Mouse (Mus musculus): ENCODE measurements at regions not wholly inside any gene's neighbourhood (a gene's known extent, or its start where the extent isn't known, plus 50 kb on each side); places are given as distances from the start of the nearest gene placed in this dataset.
"Not testable (repeated sequence)": the region's sequence is repeated elsewhere in the genome, so short reads cannot be mapped to it uniquely, and the experiment has no call there.

DNA sequence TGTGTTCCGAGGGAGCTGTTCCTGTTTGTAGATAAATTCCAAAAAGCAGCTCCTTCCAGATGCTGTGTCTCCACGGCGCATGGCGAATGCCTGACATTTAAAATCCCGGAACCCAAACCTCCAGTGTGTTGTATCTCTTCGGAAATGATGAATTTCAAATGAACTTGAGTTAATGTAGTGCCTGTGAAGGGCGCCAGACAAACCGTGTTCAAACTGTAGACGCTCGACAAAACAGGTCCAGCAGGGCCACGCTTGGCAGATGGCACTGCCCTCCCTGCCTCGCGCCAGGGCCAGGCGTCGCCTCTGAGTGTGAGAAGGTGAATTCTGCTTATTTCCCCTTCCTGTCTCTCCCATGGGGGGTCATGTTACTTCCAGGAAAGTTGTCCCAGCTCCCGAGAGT is 307.7 kb downstream of the Vrk1 start:
- Histone ChIP-seq H3K4me3 (no peak overlapping the region), H3K27me3 (replicated peaks; ENCODE audit: low read depth, poor library complexity, severe bottlenecking) (peaks cover 10% of the 10 kb centered on the region), H3K4me1 (peaks cover 10% of the 10 kb centered on the region), H3K9me3 (no peaks in the 10 kb centered on the region), H3K36me3 (replicated peaks) (no peaks in the 10 kb centered on the region), H3K27ac (replicated peaks) (no peak overlapping the region)
- WGBS = 92% methylated on average over 16 of the region's 16 CpGs
- DNase-seq (ENCODE audit: low spot score) = no peak

DNA sequence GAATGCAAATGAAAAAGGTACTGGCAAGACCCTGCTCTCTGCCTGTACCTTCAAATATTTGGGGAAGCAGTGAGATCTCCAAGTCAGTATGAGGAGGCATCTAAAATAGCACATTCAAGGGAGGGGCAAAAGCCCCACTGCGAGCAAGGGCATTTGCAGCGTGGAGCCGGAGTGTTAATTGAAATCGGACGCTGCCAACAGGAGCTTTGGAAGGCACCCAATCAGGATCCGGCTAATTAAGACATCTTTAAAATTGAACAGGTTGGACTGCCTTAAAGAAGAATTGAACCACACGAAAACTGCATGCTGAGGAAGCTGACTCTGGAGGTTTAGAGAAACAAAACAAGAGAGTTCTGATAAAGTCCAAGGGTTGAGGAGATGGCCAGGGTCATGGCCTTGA is 311.5 kb downstream of the Vrk1 start:
- Histone ChIP-seq H3K9me3 (no peaks in the 10 kb centered on the region), H3K4me1 (no peaks in the 10 kb centered on the region), H3K27me3 (replicated peaks; ENCODE audit: low read depth, poor library complexity, severe bottlenecking) (peaks cover 10% of the 10 kb centered on the region), H3K27ac (replicated peaks) (no peak overlapping the region), H3K36me3 (replicated peaks) (no peaks in the 10 kb centered on the region), H3K4me3 (no peak overlapping the region)
- WGBS = 73% methylated on average over 7 of the region's 7 CpGs
- DNase-seq (ENCODE audit: low spot score) = no peak

DNA sequence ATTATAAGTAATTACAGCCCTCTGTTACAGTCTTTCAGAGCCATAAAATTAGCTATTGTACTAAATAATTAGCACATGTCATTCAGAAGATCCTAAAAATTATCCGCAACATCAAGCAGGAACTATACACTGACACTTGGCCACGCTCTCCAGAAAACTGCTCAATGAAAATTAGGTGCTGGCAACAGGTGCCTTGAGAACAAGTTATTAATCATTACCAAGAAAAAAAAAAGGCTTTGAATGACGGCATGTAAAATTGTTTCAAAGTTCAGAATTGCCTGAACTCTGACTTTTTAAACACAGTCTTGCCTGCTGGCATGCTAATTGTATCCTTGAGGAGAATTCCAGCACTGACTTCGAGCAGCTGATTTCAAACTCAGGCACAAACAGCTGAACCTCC is 316.6 kb downstream of the Vrk1 start:
- 54% methylated on average over 4 of the region's 4 CpGs for WGBS
- DNase-seq (ENCODE audit: low spot score) = no peak
- Histone ChIP-seq H3K4me1 (no peaks in the 10 kb centered on the region), H3K4me3 (no peak overlapping the region), H3K9me3 (0 out of 2 replicates have a peak, but pooled peaks cover 1% of the 10 kb centered on the region), H3K27me3 (replicated peaks; ENCODE audit: low read depth, poor library complexity, severe bottlenecking) (peaks cover 20% of the 10 kb centered on the region; the same call in 1 of the 2 replicates), H3K27ac (replicated peaks) (no peak overlapping the region), H3K36me3 (replicated peaks) (no peaks in the 10 kb centered on the region)

DNA sequence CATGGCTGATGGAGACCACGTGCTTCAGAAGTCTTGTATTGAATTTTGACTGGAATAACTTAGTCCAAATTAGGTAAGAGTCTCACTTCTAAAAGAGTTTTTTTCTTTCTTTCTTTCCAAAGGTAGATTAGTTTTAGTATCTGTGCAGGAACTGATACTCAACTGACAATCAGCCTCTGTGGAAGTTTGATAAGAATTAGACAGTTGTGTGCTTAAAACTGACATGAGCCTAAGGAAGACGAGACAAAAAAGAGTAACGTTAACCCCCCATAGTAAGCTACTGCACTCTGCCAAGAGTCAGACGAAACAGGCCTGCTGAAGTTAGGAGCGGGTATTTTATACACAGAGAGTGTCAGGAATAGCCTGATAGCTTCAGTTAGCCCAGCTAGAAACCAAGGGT is 317.3 kb downstream of the Vrk1 start:
- Histone ChIP-seq H3K9me3 (0 out of 2 replicates have a peak, but pooled peaks cover 3% of the 10 kb centered on the region), H3K4me1 (no peaks in the 10 kb centered on the region), H3K27ac (replicated peaks) (no peak overlapping the region), H3K27me3 (replicated peaks; ENCODE audit: low read depth, poor library complexity, severe bottlenecking) (peaks cover 20% of the 10 kb centered on the region; the same call in 1 of the 2 replicates), H3K4me3 (no peak overlapping the region), H3K36me3 (replicated peaks) (no peaks in the 10 kb centered on the region)
- DNase-seq (ENCODE audit: low spot score) = no peak
- 85% methylated on average over 5 of the region's 5 CpGs for WGBS

DNA sequence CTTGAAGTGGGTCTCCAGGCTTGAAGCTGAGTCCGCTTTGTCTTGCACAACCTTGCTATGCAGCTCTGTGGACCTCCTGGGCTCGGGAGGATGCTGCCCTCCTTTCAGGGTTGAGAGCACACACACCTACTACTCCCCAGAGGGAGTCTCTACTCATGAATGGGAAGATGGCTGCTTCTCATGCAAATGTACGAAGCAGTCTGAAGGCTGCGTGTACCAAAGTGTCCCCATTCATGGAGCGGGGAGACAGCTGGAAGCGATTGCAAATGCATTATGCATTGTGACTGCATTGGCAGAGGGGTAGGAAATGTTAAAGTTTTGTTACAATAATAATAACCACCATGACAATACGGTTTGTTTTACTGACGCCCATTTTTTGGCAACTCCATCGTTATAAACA is 347.8 kb downstream of the Vrk1 start:
- H3K4me1 ChIP-seq = no peaks in the 10 kb centered on the region
- H3K36me3 ChIP-seq (replicated peaks) = no peaks in the 10 kb centered on the region
- H3K27me3 ChIP-seq (replicated peaks; ENCODE audit: low read depth, poor library complexity, severe bottlenecking) = no peaks in the 10 kb centered on the region
- no peak overlapping the region for H3K27ac ChIP-seq (replicated peaks)
- no peak overlapping the region for H3K4me3 ChIP-seq
- no peak for DNase-seq (ENCODE audit: low spot score)
- 86% methylated on average over 9 of the region's 9 CpGs for WGBS
- H3K9me3 ChIP-seq = no peaks in the 10 kb centered on the region

DNA sequence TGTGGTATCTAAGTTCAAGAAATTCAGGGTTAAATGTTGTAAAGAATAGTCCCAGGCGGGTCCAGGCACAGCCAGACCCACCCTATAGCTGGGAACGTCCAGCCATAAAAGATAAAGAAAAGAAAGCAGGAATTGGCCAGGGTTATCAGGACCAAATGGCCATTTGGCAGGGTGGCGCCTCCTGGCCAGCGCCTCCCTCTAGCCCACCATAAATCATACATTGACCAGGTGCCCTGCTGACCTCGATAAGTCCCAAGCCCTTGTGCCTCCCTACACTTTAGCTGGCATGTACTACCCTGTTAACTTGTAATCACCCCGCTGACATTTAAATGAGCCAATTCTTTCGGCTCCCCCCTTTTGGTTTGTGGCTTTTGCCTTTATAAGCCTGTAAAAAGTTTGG is 351.6 kb downstream of the Vrk1 start:
- not testable (repeated sequence) for H3K36me3 ChIP-seq (replicated peaks); H3K27ac ChIP-seq (replicated peaks); H3K27me3 ChIP-seq (replicated peaks; ENCODE audit: low read depth, poor library complexity, severe bottlenecking); DNase-seq (ENCODE audit: low spot score); H3K4me3 ChIP-seq; H3K9me3 ChIP-seq; H3K4me1 ChIP-seq
- WGBS = 89% methylated on average over 7 of the region's 7 CpGs

DNA sequence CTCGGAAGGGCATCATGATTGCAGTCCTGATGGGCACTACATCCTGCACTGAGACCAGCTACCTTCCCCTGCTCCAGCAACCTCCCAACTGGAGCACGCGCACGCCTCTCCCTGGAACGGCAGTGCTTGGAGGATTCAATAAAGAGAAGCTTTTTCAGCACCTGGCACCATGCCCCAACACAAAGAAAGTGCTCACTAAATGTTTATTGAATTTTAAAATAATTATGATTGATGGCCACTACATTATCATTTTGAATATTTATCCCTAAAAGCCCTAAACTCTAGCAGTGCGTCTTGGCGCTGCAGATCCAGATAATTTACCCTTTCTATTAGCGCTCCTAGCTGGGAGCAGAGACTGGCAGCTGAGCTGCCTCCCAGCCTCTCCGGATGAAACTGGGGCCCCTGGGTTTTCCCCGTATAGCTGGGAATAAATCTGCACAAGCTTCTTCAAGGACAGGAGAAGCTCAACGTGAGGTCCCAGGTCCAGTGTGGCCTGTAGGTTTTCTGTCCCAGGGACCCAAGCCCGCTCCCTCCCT is 364.9 kb downstream of the Vrk1 start:
- H3K27me3 ChIP-seq (replicated peaks; ENCODE audit: low read depth, poor library complexity, severe bottlenecking) = peaks cover 9% of the 10 kb centered on the region; the same call in 1 of the 2 replicates
- WGBS = 71% methylated on average over 12 of the region's 12 CpGs
- H3K27ac ChIP-seq (replicated peaks) = no peak overlapping the region
- H3K4me1 ChIP-seq = peaks cover 18% of the 10 kb centered on the region
- no peaks in the 10 kb centered on the region for H3K36me3 ChIP-seq (replicated peaks)
- no peak for DNase-seq (ENCODE audit: low spot score)
- H3K9me3 ChIP-seq = no peaks in the 10 kb centered on the region
- H3K4me3 ChIP-seq = no peak overlapping the region

DNA sequence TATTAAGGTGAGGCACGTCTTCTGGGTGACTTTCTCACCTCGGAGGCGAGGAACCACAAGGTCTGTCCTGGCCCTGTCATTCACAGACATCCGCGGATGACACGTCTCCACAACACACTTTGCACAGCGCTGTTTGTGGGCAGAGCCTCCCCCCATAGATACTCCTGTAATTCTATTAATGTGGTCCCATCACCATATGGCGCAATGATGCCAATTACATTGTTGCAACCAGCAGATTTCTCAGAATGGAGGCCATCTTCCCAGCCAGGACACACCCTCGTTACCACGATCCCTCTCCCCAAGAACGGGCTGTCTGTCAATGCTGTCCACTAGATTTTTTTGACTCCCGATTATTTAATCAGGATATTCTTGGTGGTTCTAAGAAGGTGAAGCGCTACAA is 365.9 kb downstream of the Vrk1 start:
- Histone ChIP-seq H3K27me3 (replicated peaks; ENCODE audit: low read depth, poor library complexity, severe bottlenecking) (peaks cover 15% of the 10 kb centered on the region; the same call in 1 of the 2 replicates), H3K27ac (replicated peaks) (no peak overlapping the region), H3K4me3 (no peak overlapping the region), H3K9me3 (no peaks in the 10 kb centered on the region), H3K36me3 (replicated peaks) (no peaks in the 10 kb centered on the region), H3K4me1 (peaks cover 19% of the 10 kb centered on the region)
- 92% methylated on average over 13 of the region's 13 CpGs for WGBS
- no peak for DNase-seq (ENCODE audit: low spot score)

DNA sequence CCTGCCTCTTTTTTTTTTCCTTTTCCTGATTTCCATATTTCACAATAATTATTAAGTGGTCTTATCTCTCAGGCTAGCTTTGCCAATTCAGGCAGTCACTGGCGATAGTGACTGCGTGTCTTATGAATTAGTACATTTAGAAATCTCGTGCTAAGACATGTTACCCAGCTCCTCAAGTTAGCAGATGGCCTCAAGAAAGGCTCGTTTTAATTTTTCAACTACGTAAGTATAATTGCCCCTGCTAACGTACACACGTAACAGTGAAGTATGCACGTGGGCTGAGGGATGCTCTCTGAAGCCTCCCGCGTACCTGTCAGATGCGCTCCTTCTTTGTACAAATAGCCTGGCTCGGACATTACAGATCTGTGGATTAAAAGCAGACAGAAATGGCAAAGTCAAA is 366.8 kb downstream of the Vrk1 start:
- H3K4me1 ChIP-seq = peaks cover 26% of the 10 kb centered on the region
- peaks cover 21% of the 10 kb centered on the region; the same call in 1 of the 2 replicates for H3K27me3 ChIP-seq (replicated peaks; ENCODE audit: low read depth, poor library complexity, severe bottlenecking)
- no peak for DNase-seq (ENCODE audit: low spot score)
- no peaks in the 10 kb centered on the region for H3K9me3 ChIP-seq
- no peaks in the 10 kb centered on the region for H3K36me3 ChIP-seq (replicated peaks)
- H3K4me3 ChIP-seq = no peak overlapping the region
- 85% methylated on average over 12 of the region's 12 CpGs for WGBS
- no peak overlapping the region for H3K27ac ChIP-seq (replicated peaks)

DNA sequence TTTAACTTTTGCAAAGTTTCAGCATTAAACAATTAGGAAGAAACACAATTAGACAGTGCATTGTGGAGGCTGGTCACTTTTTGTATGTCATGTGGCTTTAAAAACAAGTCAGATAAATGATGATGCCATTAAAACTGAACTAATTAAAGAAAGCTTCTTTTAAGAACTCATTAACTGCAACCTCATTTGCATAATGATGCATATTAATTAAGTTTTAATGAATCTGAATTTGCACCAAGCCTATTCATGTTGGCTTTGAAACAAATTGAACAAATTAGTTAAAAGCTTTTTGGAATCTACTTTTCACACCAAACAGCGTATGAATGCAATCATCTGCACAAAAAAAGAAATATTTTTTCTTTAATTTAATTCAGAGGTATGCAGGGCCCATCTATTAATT is 367.3 kb downstream of the Vrk1 start:
- no peaks in the 10 kb centered on the region for H3K36me3 ChIP-seq (replicated peaks)
- H3K27me3 ChIP-seq (replicated peaks; ENCODE audit: low read depth, poor library complexity, severe bottlenecking) = peaks cover 21% of the 10 kb centered on the region; the same call in 1 of the 2 replicates
- H3K9me3 ChIP-seq = no peaks in the 10 kb centered on the region
- no peak overlapping the region for H3K4me3 ChIP-seq
- no peak overlapping the region for H3K27ac ChIP-seq (replicated peaks)
- DNase-seq (ENCODE audit: low spot score) = no peak
- peaks cover 26% of the 10 kb centered on the region for H3K4me1 ChIP-seq
- WGBS = 88% methylated on average over 1 of the region's 1 CpGs

DNA sequence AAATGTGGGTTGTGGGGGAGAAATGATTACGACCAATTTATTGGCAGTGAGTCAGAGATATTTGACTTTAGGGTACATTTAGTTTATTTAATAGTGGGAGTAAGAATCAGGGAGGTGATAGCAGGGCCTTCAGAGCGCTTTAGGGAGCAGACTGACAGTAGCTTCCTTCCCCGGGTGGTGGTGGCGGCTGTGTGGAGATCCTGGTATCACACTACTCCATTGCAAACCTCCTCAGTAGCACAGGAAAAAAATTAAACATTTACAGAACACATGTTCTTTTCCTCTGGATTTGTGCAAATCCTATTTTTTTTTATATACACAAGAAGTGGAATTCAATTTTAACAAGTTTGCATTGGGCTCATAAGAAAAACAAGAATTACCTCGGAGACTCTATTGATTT is 367.7 kb downstream of the Vrk1 start:
- Histone ChIP-seq H3K9me3 (no peaks in the 10 kb centered on the region), H3K27me3 (replicated peaks; ENCODE audit: low read depth, poor library complexity, severe bottlenecking) (peaks cover 21% of the 10 kb centered on the region; the same call in 1 of the 2 replicates), H3K4me3 (no peak overlapping the region), H3K4me1 (peaks cover 26% of the 10 kb centered on the region), H3K27ac (replicated peaks) (no peak overlapping the region), H3K36me3 (replicated peaks) (no peaks in the 10 kb centered on the region)
- WGBS = 73% methylated on average over 5 of the region's 5 CpGs
- no peak for DNase-seq (ENCODE audit: low spot score)

DNA sequence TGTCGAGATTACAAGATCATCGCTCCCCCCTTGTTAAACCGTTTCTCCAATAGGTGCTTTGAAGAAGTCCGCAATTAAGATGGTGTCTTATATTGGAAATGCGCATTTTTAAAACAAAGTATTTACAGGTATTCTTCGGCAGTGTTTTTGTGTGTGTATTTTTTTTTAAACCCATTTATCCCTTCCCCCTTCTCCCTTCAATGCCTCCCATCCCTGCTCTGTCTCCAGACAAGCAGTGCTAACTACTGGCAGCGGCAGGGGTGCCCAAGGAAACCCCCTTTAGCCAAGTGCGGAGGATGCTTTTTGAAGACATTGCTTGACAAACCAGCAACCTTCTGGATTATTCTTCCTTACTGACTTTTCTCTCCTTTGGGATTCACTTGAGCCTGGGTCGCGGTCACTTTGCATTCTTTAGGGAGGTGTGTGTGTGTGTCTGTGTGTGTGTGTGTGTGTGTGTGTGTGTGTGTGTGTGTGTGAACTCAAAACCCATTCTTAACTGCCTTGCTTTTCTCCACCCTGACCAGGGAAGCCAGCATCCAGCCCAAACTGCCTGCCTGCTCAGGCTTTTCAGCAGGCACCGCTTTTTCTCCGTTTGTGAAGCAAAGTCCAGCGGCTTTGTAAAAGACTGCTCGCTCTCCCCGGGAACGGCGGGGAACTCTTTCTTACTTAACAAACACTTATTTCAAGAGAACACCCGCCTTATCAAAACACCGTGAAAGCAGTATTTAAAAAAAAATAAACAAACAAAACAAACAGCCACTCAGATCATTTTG is 368.5 kb downstream of the Vrk1 start:
- peaks cover 21% of the 10 kb centered on the region; the same call in 1 of the 2 replicates for H3K27me3 ChIP-seq (replicated peaks; ENCODE audit: low read depth, poor library complexity, severe bottlenecking)
- peak; percentile 51 for DNase-seq (ENCODE audit: low spot score)
- H3K4me1 ChIP-seq = peaks cover 26% of the 10 kb centered on the region
- H3K4me3 ChIP-seq = peak overlapping the region; percentile 52
- no peaks in the 10 kb centered on the region for H3K36me3 ChIP-seq (replicated peaks)
- no peak overlapping the region; the same call in 1 of the 2 replicates for H3K27ac ChIP-seq (replicated peaks)
- no peaks in the 10 kb centered on the region for H3K9me3 ChIP-seq
- WGBS = 20% methylated on average over 19 of the region's 19 CpGs

DNA sequence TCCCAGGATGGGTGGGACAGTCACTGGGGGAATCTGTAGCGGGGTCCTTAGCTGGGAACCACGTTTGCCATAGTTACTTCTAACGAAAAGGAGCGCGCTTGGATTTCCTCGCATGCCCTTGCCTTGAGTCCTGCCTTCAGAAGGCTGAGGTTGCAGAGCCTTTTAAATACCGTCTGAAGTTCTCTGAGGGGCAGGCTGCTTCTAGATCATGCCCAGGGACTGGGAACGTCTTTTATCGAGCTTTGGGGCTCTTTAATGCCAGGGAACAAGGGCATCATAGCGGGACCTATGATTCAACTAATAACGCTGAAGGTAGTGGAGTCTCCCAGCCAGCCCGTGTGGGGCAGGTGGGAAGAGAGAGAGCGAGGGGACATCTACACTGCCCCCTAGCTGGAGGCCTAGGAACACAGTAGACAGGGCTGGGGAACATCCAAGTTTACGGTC is 369.1 kb downstream of the Vrk1 start:
- DNase-seq (ENCODE audit: low spot score) = peak; percentile 74
- no peak overlapping the region; the same call in 1 of the 2 replicates for H3K27ac ChIP-seq (replicated peaks)
- H3K36me3 ChIP-seq (replicated peaks) = no peaks in the 10 kb centered on the region
- 3% methylated on average over 14 of the region's 14 CpGs for WGBS
- H3K4me1 ChIP-seq = peaks cover 26% of the 10 kb centered on the region
- H3K4me3 ChIP-seq = peak overlapping the region; percentile 52
- peaks cover 21% of the 10 kb centered on the region; the same call in 1 of the 2 replicates for H3K27me3 ChIP-seq (replicated peaks; ENCODE audit: low read depth, poor library complexity, severe bottlenecking)
- no peaks in the 10 kb centered on the region for H3K9me3 ChIP-seq

Measured in embryonic facial prominence, embryonic 10.5 days (tissue).